Mouse (Mus musculus) brain, embryonic 14.5 days (tissue): ENCODE measurements around the gene Cpeb3.

ENCODE experiments used
- CTCF ChIP-seq: fragments of 200-500 bp; IDR thresholded peaks from 2 replicates; pipeline ENCODE4 v1.5.1; 2012; ENCODE audit warnings: inconsistent platforms, mild to moderate bottlenecking, moderate library complexity, borderline replicate concordance; ENCODE audit not compliant: insufficient read depth, insufficient read length; ENCODE audit errors: extremely low read depth
- POLR2A ChIP-seq: fragments of 200-500 bp; IDR thresholded peaks from 2 replicates; pipeline ENCODE4 v1.6.1; 2012; ENCODE audit warnings: mild to moderate bottlenecking, inconsistent platforms, borderline replicate concordance; ENCODE audit not compliant: poor library complexity, insufficient read depth, insufficient read length, severe bottlenecking; ENCODE audit errors: extremely low read depth

DNA sequence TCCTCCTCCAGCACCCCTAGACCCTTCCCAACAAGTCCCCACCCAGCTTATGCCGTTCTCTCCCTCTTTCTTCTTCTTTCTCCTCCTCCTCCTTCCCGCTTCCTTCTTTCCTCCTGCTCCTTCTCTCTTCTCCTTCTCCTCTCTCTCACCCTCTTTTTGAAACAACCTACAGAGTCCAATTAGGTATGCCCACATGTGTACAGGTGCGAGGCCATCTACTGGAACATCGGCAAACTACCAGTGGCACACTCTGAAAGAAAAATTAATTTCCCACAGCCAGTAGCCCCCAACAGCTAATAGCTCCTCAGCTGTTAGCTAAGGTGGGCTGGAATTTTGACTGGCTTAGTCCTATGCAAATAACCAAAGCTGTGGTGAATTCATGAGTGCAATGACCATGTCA, 139.2 kb downstream of the Cpeb3 start:
- TF ChIP-seq POLR2A (no peak), CTCF (peak; percentile 24; the same call in 1 of the 2 replicates)
